Mouse (Mus musculus): ENCODE measurements at regions not wholly inside any gene's neighbourhood (a gene's known extent, or its start where the extent isn't known, plus 50 kb on each side); places are given as distances from the start of the nearest gene placed in this dataset.

GRCm38 (mm10) chr1:57609307-57609706 lies 164.7 kb upstream of the Spats2l start:
- Histone ChIP-seq H3K9me3 (no peaks in the 10 kb centered on the region), H3K4me3 (no peak overlapping the region), H3K27ac (no peak overlapping the region), H3K9ac (no peak overlapping the region), H3K4me2 (no peak overlapping the region), H3K27me3 (no peaks in the 10 kb centered on the region), H3K36me3 (no peaks in the 10 kb centered on the region), H3K4me1 (peaks cover 6% of the 10 kb centered on the region; the same call in 1 of the 2 replicates)
- WGBS = 43% methylated on average over 6 of the region's 6 CpGs
- no peak for ATAC-seq (ENCODE audit: borderline replicate concordance, extremely low read depth, low FRiP score, low TSS enrichment)

- Histone ChIP-seq H3K4me2 (no peak overlapping the region), H3K27ac (no peak overlapping the region), H3K4me3 (no peak overlapping the region), H3K27me3 (no peaks in the 10 kb centered on the region), H3K36me3 (no peaks in the 10 kb centered on the region), H3K9me3 (no peaks in the 10 kb centered on the region), H3K4me1 (peaks cover 6% of the 10 kb centered on the region; the same call in 1 of the 2 replicates), H3K9ac (no peak overlapping the region)
- no peak for ATAC-seq (ENCODE audit: borderline replicate concordance, extremely low read depth, low FRiP score, low TSS enrichment)
- 89% methylated on average over 4 of the region's 4 CpGs for WGBS
Measured at GRCm38 (mm10) chr1:57612171-57612570, 161.8 kb upstream of the Spats2l start.

- no peaks in the 10 kb centered on the region for H3K9me3 ChIP-seq
- H3K4me1 ChIP-seq = peaks cover 6% of the 10 kb centered on the region; the same call in 1 of the 2 replicates
- ATAC-seq (ENCODE audit: borderline replicate concordance, extremely low read depth, low FRiP score, low TSS enrichment) = no peak
- peak overlapping the region; percentile 47 for H3K4me2 ChIP-seq
- no peaks in the 10 kb centered on the region for H3K27me3 ChIP-seq
- 15% methylated on average over 17 of the region's 17 CpGs for WGBS
- no peak overlapping the region for H3K27ac ChIP-seq
- no peak overlapping the region for H3K9ac ChIP-seq
- H3K4me3 ChIP-seq = no peak overlapping the region
- H3K36me3 ChIP-seq = no peaks in the 10 kb centered on the region
Measured at GRCm38 (mm10) chr1:57612931-57613804, 160.8 kb upstream of the Spats2l start.

GRCm38 (mm10) chr1:57615155-57615554 lies 158.8 kb upstream of the Spats2l start:
- no peak overlapping the region for H3K4me2 ChIP-seq
- no peaks in the 10 kb centered on the region for H3K27me3 ChIP-seq
- H3K9me3 ChIP-seq = no peaks in the 10 kb centered on the region
- peak; percentile 78; the same call in 1 of the 2 replicates for ATAC-seq (ENCODE audit: borderline replicate concordance, extremely low read depth, low FRiP score, low TSS enrichment)
- H3K4me3 ChIP-seq = no peak overlapping the region
- H3K36me3 ChIP-seq = no peaks in the 10 kb centered on the region
- peaks cover 6% of the 10 kb centered on the region; the same call in 1 of the 2 replicates for H3K4me1 ChIP-seq
- no peak overlapping the region for H3K9ac ChIP-seq
- H3K27ac ChIP-seq = no peak overlapping the region

- ATAC-seq (ENCODE audit: borderline replicate concordance, extremely low read depth, low FRiP score, low TSS enrichment) = no peak
- no peaks in the 10 kb centered on the region for H3K9me3 ChIP-seq
- no peak overlapping the region for H3K9ac ChIP-seq
Measured at GRCm38 (mm10) chr1:57617316-57617715, 156.6 kb upstream of the Spats2l start.

GRCm38 (mm10) chr1:57622561-57622960 lies 151.4 kb upstream of the Spats2l start:
- no peak overlapping the region for H3K4me2 ChIP-seq
- 73% methylated on average over 9 of the region's 9 CpGs for WGBS

More at GRCm38 (mm10) chr1:57617316-57617715, 156.6 kb upstream of the Spats2l start:
- Histone ChIP-seq H3K27ac (no peak overlapping the region), H3K27me3 (no peaks in the 10 kb centered on the region), H3K36me3 (no peaks in the 10 kb centered on the region), H3K4me1 (peaks cover 6% of the 10 kb centered on the region; the same call in 1 of the 2 replicates), H3K4me2 (no peak overlapping the region), H3K4me3 (no peak overlapping the region)
- WGBS = 80% methylated on average over 3 of the region's 3 CpGs

GRCm38 (mm10) chr1:57633986-57634385 lies 140.0 kb upstream of the Spats2l start:
- Histone ChIP-seq H3K4me2 (no peak overlapping the region), H3K27ac (no peak overlapping the region), H3K36me3 (no peaks in the 10 kb centered on the region), H3K4me3 (no peak overlapping the region), H3K27me3 (no peaks in the 10 kb centered on the region), H3K9ac (no peak overlapping the region), H3K4me1 (no peaks in the 10 kb centered on the region), H3K9me3 (no peaks in the 10 kb centered on the region)
- 22% methylated on average over 1 of the region's 1 CpGs for WGBS
- no peak for ATAC-seq (ENCODE audit: borderline replicate concordance, extremely low read depth, low FRiP score, low TSS enrichment)

More at GRCm38 (mm10) chr1:57622561-57622960, 151.4 kb upstream of the Spats2l start:
- H3K4me3 ChIP-seq = no peak overlapping the region
- no peak overlapping the region for H3K27ac ChIP-seq
- H3K27me3 ChIP-seq = no peaks in the 10 kb centered on the region
- no peaks in the 10 kb centered on the region for H3K9me3 ChIP-seq
- ATAC-seq (ENCODE audit: borderline replicate concordance, extremely low read depth, low FRiP score, low TSS enrichment) = no peak
- H3K36me3 ChIP-seq = no peaks in the 10 kb centered on the region
- H3K4me1 ChIP-seq = no peaks in the 10 kb centered on the region
- no peak overlapping the region for H3K9ac ChIP-seq

GRCm38 (mm10) chr1:57642131-57642530 lies 131.8 kb upstream of the Spats2l start:
- no peak overlapping the region for H3K4me3 ChIP-seq
- 76% methylated on average over 5 of the region's 5 CpGs for WGBS
- no peak for ATAC-seq (ENCODE audit: borderline replicate concordance, extremely low read depth, low FRiP score, low TSS enrichment)

GRCm38 (mm10) chr1:57643466-57644097 lies 130.4 kb upstream of the Spats2l start:
- H3K9ac ChIP-seq = no peak overlapping the region

More at GRCm38 (mm10) chr1:57642131-57642530, 131.8 kb upstream of the Spats2l start:
- H3K4me2 ChIP-seq = no peak overlapping the region
- H3K27ac ChIP-seq = no peak overlapping the region
- 0 out of 2 replicates have a peak, but pooled peaks cover 4% of the 10 kb centered on the region for H3K4me1 ChIP-seq
- H3K9ac ChIP-seq = no peak overlapping the region
- no peaks in the 10 kb centered on the region for H3K36me3 ChIP-seq
- no peaks in the 10 kb centered on the region for H3K9me3 ChIP-seq
- H3K27me3 ChIP-seq = no peaks in the 10 kb centered on the region

GRCm38 (mm10) chr1:57664962-57665361 lies 109.0 kb upstream of the Spats2l start:
- WGBS = 40% methylated on average over 5 of the region's 5 CpGs

More at GRCm38 (mm10) chr1:57643466-57644097, 130.4 kb upstream of the Spats2l start:
- 0 out of 2 replicates have a peak, but pooled peaks cover 4% of the 10 kb centered on the region for H3K4me1 ChIP-seq
- no peaks in the 10 kb centered on the region for H3K9me3 ChIP-seq
- H3K4me3 ChIP-seq = no peak overlapping the region
- H3K27ac ChIP-seq = no peak overlapping the region
- no peaks in the 10 kb centered on the region for H3K36me3 ChIP-seq
- ATAC-seq (ENCODE audit: borderline replicate concordance, extremely low read depth, low FRiP score, low TSS enrichment) = no peak
- 22% methylated on average over 6 of the region's 6 CpGs for WGBS
- no peak overlapping the region for H3K4me2 ChIP-seq
- no peaks in the 10 kb centered on the region for H3K27me3 ChIP-seq

GRCm38 (mm10) chr1:57665724-57666123 lies 108.2 kb upstream of the Spats2l start:
- Histone ChIP-seq H3K4me2 (no peak overlapping the region), H3K27ac (no peak overlapping the region), H3K9ac (no peak overlapping the region), H3K27me3 (no peaks in the 10 kb centered on the region), H3K9me3 (no peaks in the 10 kb centered on the region), H3K4me1 (peaks cover 4% of the 10 kb centered on the region; the same call in 1 of the 2 replicates), H3K36me3 (no peaks in the 10 kb centered on the region), H3K4me3 (no peak overlapping the region)
- WGBS = 46% methylated on average over 3 of the region's 3 CpGs
- ATAC-seq (ENCODE audit: borderline replicate concordance, extremely low read depth, low FRiP score, low TSS enrichment) = no peak

More at GRCm38 (mm10) chr1:57664962-57665361, 109.0 kb upstream of the Spats2l start:
- peak; percentile 31; the same call in 1 of the 2 replicates for ATAC-seq (ENCODE audit: borderline replicate concordance, extremely low read depth, low FRiP score, low TSS enrichment)
- Histone ChIP-seq H3K4me3 (no peak overlapping the region), H3K4me1 (peaks cover 4% of the 10 kb centered on the region; the same call in 1 of the 2 replicates), H3K27me3 (no peaks in the 10 kb centered on the region), H3K9me3 (no peaks in the 10 kb centered on the region), H3K36me3 (no peaks in the 10 kb centered on the region), H3K9ac (no peak overlapping the region), H3K4me2 (no peak overlapping the region), H3K27ac (no peak overlapping the region)
